Mouse (Mus musculus) ES-CJ7 (cell line): ENCODE results near the gene Kcna5.
A peak's percentile ranks its signal among the peaks of the same experiment; 100 is the strongest.

ENCODE experiments used
- DNase-seq: peaks from one replicate; pipeline ENCODE4 v3.0.0; 2011; ENCODE audit warnings: low read depth, low spot score

Gene Kcna5

GRCm38 (mm10) chr6:126535208-126535910 lies at the start of gene Kcna5:
TSS of gene Kcna5 (minus strand) at chr6:126535412.
- DNase-seq, result peak; percentile 50

GRCm38 (mm10) chr6:126583075-126583474 lies 47.9 kb upstream of the Kcna5 start:
- peak; percentile 42 for DNase-seq

- no peak for DNase-seq
Observed at GRCm38 (mm10) chr6:126581632-126582031, 46.4 kb upstream of the Kcna5 start.

- DNase-seq, result no peak
Observed at GRCm38 (mm10) chr6:126580571-126580970, 45.4 kb upstream of the Kcna5 start.

GRCm38 (mm10) chr6:126577415-126577814 lies 42.2 kb upstream of the Kcna5 start:
- DNase-seq, result no peak

GRCm38 (mm10) chr6:126576566-126576965 lies 41.4 kb upstream of the Kcna5 start:
- DNase-seq, result no peak

- no peak for DNase-seq
Observed at GRCm38 (mm10) chr6:126574778-126575177, 39.6 kb upstream of the Kcna5 start.

- no peak for DNase-seq
Observed at GRCm38 (mm10) chr6:126573021-126573420, 37.8 kb upstream of the Kcna5 start.

- no peak for DNase-seq
Observed at GRCm38 (mm10) chr6:126569809-126570208, 34.6 kb upstream of the Kcna5 start.

- DNase-seq, result no peak
Observed at GRCm38 (mm10) chr6:126568046-126568830, 33.0 kb upstream of the Kcna5 start.

- no peak for DNase-seq
Observed at GRCm38 (mm10) chr6:126567326-126567725, 32.1 kb upstream of the Kcna5 start.

- peak; percentile 9 for DNase-seq
Observed at GRCm38 (mm10) chr6:126564376-126564775, 29.2 kb upstream of the Kcna5 start.

- peak; percentile 91 for DNase-seq
Observed at GRCm38 (mm10) chr6:126563898-126564297, 28.7 kb upstream of the Kcna5 start.

GRCm38 (mm10) chr6:126561702-126562101 lies 26.5 kb upstream of the Kcna5 start:
- DNase-seq, result peak; percentile 60

GRCm38 (mm10) chr6:126560696-126561095 lies 25.5 kb upstream of the Kcna5 start:
- DNase-seq, result no peak

GRCm38 (mm10) chr6:126560036-126560435 lies 24.8 kb upstream of the Kcna5 start:
- no peak for DNase-seq

- no peak for DNase-seq
Observed at GRCm38 (mm10) chr6:126558276-126558675, 23.1 kb upstream of the Kcna5 start.

GRCm38 (mm10) chr6:126553812-126554211 lies 18.6 kb upstream of the Kcna5 start:
- DNase-seq, result no peak

- DNase-seq, result peak; percentile 69
Observed at GRCm38 (mm10) chr6:126551862-126552395, 16.7 kb upstream of the Kcna5 start.

- DNase-seq, result no peak
Observed at GRCm38 (mm10) chr6:126544107-126545036, 9.2 kb upstream of the Kcna5 start.

- DNase-seq, result no peak
Observed at GRCm38 (mm10) chr6:126542724-126543123, 7.5 kb upstream of the Kcna5 start.

- no peak for DNase-seq
Observed at GRCm38 (mm10) chr6:126537512-126537911, 2.3 kb upstream of the Kcna5 start.
